Mouse (Mus musculus) mesoderm, embryonic 11.5 days (tissue): ENCODE data around the gene Olfr196.
"Not testable (repeated sequence)": the region's sequence is repeated elsewhere in the genome, so short reads cannot be mapped to it uniquely, and the experiment has no call there.

Source experiments
- DNase-seq: peaks from one replicate; pipeline ENCODE4 v3.0.0-alpha.2; 2012; ENCODE audit warnings: low read depth, low spot score

Olfr196 gene

DNA sequence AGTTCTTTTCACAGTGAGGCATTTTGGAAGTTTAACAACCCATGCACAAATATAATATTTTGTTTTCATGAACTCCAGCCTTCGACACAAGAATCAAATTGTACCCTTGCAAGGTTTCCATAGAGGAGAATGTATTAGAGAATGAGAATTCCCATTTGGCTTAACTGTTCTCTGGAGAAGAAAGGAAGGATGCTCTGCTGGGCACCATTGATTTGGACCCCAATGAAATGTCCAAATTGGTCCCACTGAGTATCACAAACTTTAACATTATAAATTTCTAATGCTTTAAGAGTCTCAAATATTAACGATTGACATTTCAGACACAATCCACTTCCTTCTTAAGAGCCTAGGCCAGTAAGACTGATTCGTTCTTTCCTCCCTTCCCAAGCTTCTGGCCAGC is at the start of gene Olfr196:
Gene Olfr196 (minus strand): TSS at position 101 of the 400 bp plus-strand sequence.
- no peak for DNase-seq

DNA sequence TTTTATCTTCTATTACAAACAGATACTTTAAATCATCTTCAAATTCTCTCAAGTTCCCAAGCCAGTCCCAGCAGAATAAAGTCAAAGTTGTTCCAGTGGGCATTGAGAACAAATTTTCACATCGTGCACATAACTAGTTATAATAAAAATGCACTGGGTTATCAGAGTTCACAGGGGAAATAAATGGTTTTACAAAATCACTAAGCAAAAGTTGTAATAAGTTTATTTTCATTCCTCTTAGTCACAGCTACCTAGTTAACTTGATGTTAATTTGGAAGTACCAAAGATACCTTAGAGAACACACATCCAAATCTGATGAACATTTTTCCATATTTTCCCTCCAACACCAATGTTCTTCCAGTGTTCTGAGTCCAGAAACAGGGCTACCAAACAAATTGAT is 49.4 kb upstream of the Olfr196 start, which contains the start of gene Olfr199:
Gene Olfr199 (minus strand): TSS at position 101 of the 400 bp plus-strand sequence.
- not testable (repeated sequence) for DNase-seq

DNA sequence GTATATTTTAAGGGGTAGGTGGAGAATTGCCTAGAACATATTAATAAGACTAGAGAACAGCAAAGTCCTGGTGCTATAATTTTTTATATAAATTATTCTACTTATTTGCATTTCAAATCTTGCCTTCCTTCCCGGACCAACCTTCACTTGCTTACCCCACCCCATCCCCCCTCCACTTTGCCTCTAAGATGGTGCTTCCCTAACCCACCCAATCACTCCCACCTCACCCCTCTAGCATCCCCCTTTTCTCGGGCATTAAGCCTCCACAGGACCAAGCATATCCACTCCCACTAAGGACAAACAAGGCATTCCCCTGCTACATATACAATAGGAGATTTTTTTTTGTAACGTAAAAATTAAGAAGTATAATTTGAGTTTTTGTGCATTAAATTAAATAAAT is 47.6 kb upstream of the Olfr196 start:
- DNase-seq: not testable (repeated sequence)

DNA sequence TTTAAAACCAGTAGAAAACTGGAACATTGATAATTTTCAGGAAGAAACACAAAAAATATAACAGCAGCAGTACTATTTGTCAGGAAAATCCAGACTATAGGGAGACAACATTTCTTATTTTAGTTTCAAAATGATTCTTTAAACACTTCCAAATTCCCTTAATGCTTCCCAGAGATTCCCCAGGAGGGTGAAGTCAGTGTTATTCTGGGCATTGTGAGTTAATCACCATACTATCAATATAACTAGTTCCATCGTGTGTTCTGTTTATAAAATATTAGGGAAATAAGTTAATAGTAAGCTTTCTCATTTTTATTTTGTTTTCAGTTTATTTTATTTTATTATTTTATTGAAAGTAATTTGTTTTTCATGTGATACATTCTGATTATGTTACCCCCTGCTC is 33.2 kb upstream of the Olfr196 start, which contains the start of gene Olfr198:
Gene Olfr198 (minus strand): TSS at position 101 of the 400 bp plus-strand sequence.
- not testable (repeated sequence) for DNase-seq

DNA sequence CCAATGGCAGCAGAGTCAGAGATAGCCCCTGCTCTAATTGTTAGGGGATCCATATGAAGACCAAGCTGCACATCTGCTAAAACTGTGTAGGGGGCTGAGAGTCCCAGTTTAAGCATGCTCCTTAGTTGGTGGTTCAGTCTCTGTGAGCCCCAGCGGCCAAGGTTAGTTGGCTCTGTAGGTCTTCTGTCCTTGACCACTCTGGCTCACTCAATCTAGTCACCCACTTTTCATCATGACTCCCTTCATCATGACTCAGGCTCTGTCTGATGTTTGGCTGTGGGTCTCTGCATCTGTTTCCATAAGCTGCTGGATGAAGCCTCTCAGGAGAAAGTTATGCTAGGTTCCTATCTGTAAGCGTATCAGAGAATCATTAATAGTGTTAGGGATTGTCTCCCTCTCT is 18.3 kb downstream of the Olfr196 start:
- DNase-seq: no peak

DNA sequence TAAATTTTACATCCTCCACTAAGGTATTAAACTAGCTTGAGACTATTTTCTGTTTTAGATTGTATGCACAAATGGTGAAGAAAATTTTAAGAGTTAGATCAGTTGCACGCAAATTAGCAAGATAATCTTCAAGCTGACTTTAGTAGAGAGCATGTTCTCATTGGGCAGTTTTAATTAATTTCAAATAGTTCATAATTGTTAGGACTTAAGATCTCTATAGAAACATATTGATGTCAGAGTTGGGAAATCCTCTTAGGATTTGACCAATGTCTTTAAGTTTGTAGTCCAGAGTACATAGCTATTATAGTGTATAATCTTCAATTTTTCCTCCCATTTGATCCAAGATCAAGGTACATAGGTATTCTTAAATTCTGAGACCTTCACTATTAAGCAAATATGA is 23.5 kb downstream of the Olfr196 start, which contains the start of gene Olfr195:
Gene Olfr195 (plus strand): TSS at position 301 of the 400 bp plus-strand sequence.
- DNase-seq: no peak

DNA sequence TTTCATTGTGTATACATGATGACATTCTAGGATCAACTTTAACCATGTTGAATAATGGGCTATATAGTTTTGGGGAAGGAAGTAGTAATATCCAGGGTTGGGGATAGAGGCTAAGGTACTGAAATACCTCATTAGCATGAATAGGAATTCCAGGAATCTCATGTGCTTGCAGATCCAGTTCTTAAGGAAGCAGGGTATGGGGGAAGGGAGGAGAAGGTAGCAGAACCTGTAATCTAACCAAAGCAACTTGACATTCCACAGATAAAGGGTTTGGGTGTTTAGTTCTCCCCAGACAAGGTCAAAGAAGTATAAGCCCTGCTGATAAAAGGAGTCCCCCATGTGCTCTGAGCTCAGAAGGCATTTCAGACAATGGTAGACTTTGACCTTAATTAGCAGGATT is 29.1 kb downstream of the Olfr196 start:
- no peak for DNase-seq

DNA sequence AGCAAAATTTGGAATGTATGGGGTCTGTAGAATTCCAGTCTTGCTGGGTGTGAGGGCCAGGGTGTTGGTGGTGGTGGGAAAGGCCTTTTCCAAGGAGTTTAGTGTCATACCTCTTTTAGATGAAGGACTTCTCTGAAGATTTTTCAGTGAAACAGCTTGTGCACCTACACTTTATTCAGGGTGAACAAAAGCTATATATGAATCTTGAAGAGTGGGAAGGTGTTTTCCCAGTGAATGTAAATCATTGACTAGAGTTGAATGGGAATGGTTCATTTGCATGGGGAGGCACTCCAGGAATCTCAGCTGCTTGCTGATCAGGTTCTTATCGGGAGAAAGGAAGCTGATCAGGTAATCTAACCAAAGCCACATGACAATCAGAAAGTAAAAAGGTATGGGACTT is 39.5 kb downstream of the Olfr196 start:
- DNase-seq: no peak

DNA sequence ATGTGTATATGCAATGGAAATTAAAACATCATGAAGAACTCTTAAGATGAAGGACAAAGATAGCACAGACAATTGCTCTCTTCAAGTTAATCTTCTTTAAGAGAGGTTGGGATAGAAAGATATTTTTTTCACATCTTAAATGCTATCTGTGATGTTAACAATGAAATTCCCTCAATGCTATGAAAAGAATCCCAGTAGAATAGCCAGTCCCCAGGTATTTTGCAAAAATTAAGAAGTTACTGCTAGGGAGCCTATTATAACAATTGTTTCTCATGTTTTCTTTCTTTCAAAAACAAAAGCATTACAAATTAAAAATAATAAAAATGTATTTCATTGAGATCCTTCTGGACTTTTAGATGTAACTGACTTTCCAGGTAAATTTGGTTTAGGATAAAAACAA is 49.3 kb downstream of the Olfr196 start, which contains the start of gene Olfr194:
Gene Olfr194 (minus strand): TSS at position 101 of the 400 bp plus-strand sequence.
- DNase-seq: no peak
